Mouse (Mus musculus) hindbrain, embryonic 13.5 days (tissue): Measurements from ENCODE around the gene Ctxn2. TPM values are rescaled to one million over a fixed set of nuclear protein-coding genes. Genes with fewer than 3 reads are reported as not detected.
"Not testable (repeated sequence)": the region's sequence is repeated elsewhere in the genome, so short reads cannot be mapped to it uniquely, and the experiment has no call there.

Experiments used
- ATAC-seq: fragments of 200-750 bp; cut with Nextera tagmentation; 2 replicates; pipeline ENCODE4 v1.8.0; 2017; ENCODE audit warnings: moderate TSS enrichment; ENCODE audit not compliant: low FRiP score
- H3K27ac ChIP-seq: fragments of 300-500 bp; sonication (generic); 2 replicates; pipeline ENCODE4 v1.5.1; 2015; ENCODE audit warnings: inconsistent platforms, mild to moderate bottlenecking, moderate library complexity
- H3K27me3 ChIP-seq: fragments of 300-500 bp; sonication (generic); 2 replicates; pipeline ENCODE4 v1.6.1; 2015; ENCODE audit warnings: mild to moderate bottlenecking, inconsistent platforms
- H3K36me3 ChIP-seq: fragments of 300-500 bp; sonication (generic); 2 replicates; pipeline ENCODE4 v1.6.1; 2015; ENCODE audit warnings: mild to moderate bottlenecking, inconsistent platforms
- H3K4me1 ChIP-seq: fragments of 300-500 bp; sonication (generic); replicated peaks from 2 replicates; pipeline ENCODE4 v1.6.1; 2015; ENCODE audit warnings: inconsistent platforms
- H3K4me2 ChIP-seq: fragments of 300-500 bp; sonication (generic); 2 replicates; pipeline ENCODE4 v1.6.1; 2015; ENCODE audit warnings: inconsistent platforms, mild to moderate bottlenecking, moderate library complexity
- H3K4me3 ChIP-seq: fragments of 300-500 bp; sonication (generic); 2 replicates; pipeline ENCODE4 v1.5.1; 2015; ENCODE audit warnings: mild to moderate bottlenecking, inconsistent platforms
- H3K9ac ChIP-seq: fragments of 300-500 bp; sonication (generic); 2 replicates; pipeline ENCODE4 v1.6.1; 2015; ENCODE audit warnings: mild to moderate bottlenecking, inconsistent platforms
- H3K9me3 ChIP-seq: fragments of 300-500 bp; sonication (generic); 2 replicates; pipeline ENCODE4 v1.6.1; 2016; ENCODE audit warnings: inconsistent platforms
- WGBS: fragments of 180-500 bp; shearing (Covaris S2); methylation state at CpG from one replicate; pipeline ENCODE4 v1.1.7; 2015; 5-methylcytosine and 5-hydroxymethylcytosine counted together
- polyA plus RNA-seq: library from polyadenylated mRNA; unstranded; fragments of >200 nt; fragmentation: Nextera tagmentation; extraction: Ambion mirVana; gene quantifications from 2 replicates; pipeline ENCODE4 v1.2.1, GENCODE M21; 2015

Gene Ctxn2
- 5.0 and 5.4 TPM in 2 replicates for polyA plus RNA-seq

- H3K4me1 ChIP-seq: peaks cover 16% of the 10 kb centered on the region
- H3K27me3 ChIP-seq: no peaks in the 10 kb centered on the region
- peak within 1 kb of the TSS; percentile 49 for H3K4me3 ChIP-seq
- WGBS: under 1% methylated on average over 39 of the region's 39 CpGs
- H3K9me3 ChIP-seq: no peaks in the 10 kb centered on the region
- peak within 1 kb of the TSS; percentile 81 for H3K27ac ChIP-seq
- H3K36me3 ChIP-seq: no peaks in the 10 kb centered on the region
- peak within 1 kb of the TSS; percentile 74 for H3K4me2 ChIP-seq
- ATAC-seq: peak; percentile 81
- peak within 1 kb of the TSS; percentile 60 for H3K9ac ChIP-seq
Measured at GRCm38 (mm10) chr2:125135903-125136811, at the start of gene Ctxn2. Gene Ctxn2, plus strand, starts transcription at chr2:125136692.

- WGBS: 91% methylated on average over 7 of the region's 7 CpGs
- no peak for ATAC-seq
Measured at GRCm38 (mm10) chr2:125088757-125089156, 47.7 kb upstream of the Ctxn2 start.

GRCm38 (mm10) chr2:125092123-125092522 is 44.4 kb upstream of the Ctxn2 start:
- H3K27ac ChIP-seq, H3K4me3 ChIP-seq, H3K4me2 ChIP-seq, H3K27me3 ChIP-seq, H3K4me1 ChIP-seq, H3K9me3 ChIP-seq, ATAC-seq, H3K9ac ChIP-seq: not testable (repeated sequence)
- peaks cover 49% of the 10 kb centered on the region for H3K36me3 ChIP-seq
- 80% methylated on average over 3 of the region's 3 CpGs for WGBS

More at GRCm38 (mm10) chr2:125088757-125089156, 47.7 kb upstream of the Ctxn2 start:
- Histone ChIP-seq H3K27ac (no peak overlapping the region), H3K4me3 (no peak overlapping the region), H3K4me1 (no peaks in the 10 kb centered on the region), H3K27me3 (no peaks in the 10 kb centered on the region), H3K9me3 (no peaks in the 10 kb centered on the region), H3K36me3 (peaks cover 45% of the 10 kb centered on the region), H3K9ac (no peak overlapping the region), H3K4me2 (no peak overlapping the region)

- not testable (repeated sequence) for ATAC-seq, H3K4me1 ChIP-seq, H3K9me3 ChIP-seq, H3K9ac ChIP-seq, H3K27me3 ChIP-seq, H3K4me2 ChIP-seq, H3K4me3 ChIP-seq, H3K27ac ChIP-seq
- H3K36me3 ChIP-seq: peaks cover 55% of the 10 kb centered on the region
- 95% methylated on average over 13 of the region's 13 CpGs for WGBS
Measured at GRCm38 (mm10) chr2:125104491-125104890, 32.0 kb upstream of the Ctxn2 start.

GRCm38 (mm10) chr2:125106536-125106935 is 30.0 kb upstream of the Ctxn2 start:
- not testable (repeated sequence) for H3K4me2 ChIP-seq, H3K4me3 ChIP-seq, H3K9me3 ChIP-seq, ATAC-seq, H3K9ac ChIP-seq, H3K27ac ChIP-seq, H3K27me3 ChIP-seq, H3K4me1 ChIP-seq
- 86% methylated on average over 4 of the region's 4 CpGs for WGBS
- peaks cover 48% of the 10 kb centered on the region for H3K36me3 ChIP-seq

- no peak for ATAC-seq
- Histone ChIP-seq H3K4me2 (0 out of 2 replicates have a peak overlapping the region, but pooled peaks have one; percentile 17), H3K9me3 (no peaks in the 10 kb centered on the region), H3K9ac (no peak overlapping the region), H3K4me1 (peaks cover 33% of the 10 kb centered on the region), H3K4me3 (no peak overlapping the region), H3K27ac (no peak overlapping the region), H3K36me3 (peaks cover 7% of the 10 kb centered on the region; the same call in 1 of the 2 replicates), H3K27me3 (no peaks in the 10 kb centered on the region)
- WGBS: 70% methylated on average over 6 of the region's 6 CpGs
Measured at GRCm38 (mm10) chr2:125119381-125120110, 16.9 kb upstream of the Ctxn2 start.

GRCm38 (mm10) chr2:125122288-125122623 is 14.2 kb upstream of the Ctxn2 start:
- Histone ChIP-seq H3K4me2 (peak overlapping the region; percentile 80), H3K9me3 (no peaks in the 10 kb centered on the region), H3K9ac (peak overlapping the region; percentile 99), H3K36me3 (no peaks in the 10 kb centered on the region), H3K27ac (peak overlapping the region; percentile 98), H3K4me1 (peaks cover 33% of the 10 kb centered on the region), H3K27me3 (no peaks in the 10 kb centered on the region), H3K4me3 (peak overlapping the region; percentile 75)
- WGBS: 3% methylated on average over 4 of the region's 4 CpGs
- peak; percentile 50 for ATAC-seq

GRCm38 (mm10) chr2:125122624-125123476 is 13.6 kb upstream of the Ctxn2 start:
- peak overlapping the region; percentile 80 for H3K4me2 ChIP-seq
- peak overlapping the region; percentile 75 for H3K4me3 ChIP-seq
- H3K27me3 ChIP-seq: no peaks in the 10 kb centered on the region
- peaks cover 33% of the 10 kb centered on the region for H3K4me1 ChIP-seq
- no peaks in the 10 kb centered on the region for H3K36me3 ChIP-seq
- H3K9me3 ChIP-seq: no peaks in the 10 kb centered on the region
- peak overlapping the region; percentile 98 for H3K27ac ChIP-seq
- peak overlapping the region; percentile 99 for H3K9ac ChIP-seq
- ATAC-seq: peak; percentile 88
- under 1% methylated on average over 56 of the region's 59 CpGs for WGBS

- Histone ChIP-seq H3K36me3 (no peaks in the 10 kb centered on the region), H3K27me3 (no peaks in the 10 kb centered on the region), H3K4me1 (peaks cover 31% of the 10 kb centered on the region), H3K4me2 (peak within 1 kb of the TSS; percentile 80), H3K4me3 (peak within 1 kb of the TSS; percentile 75), H3K9ac (peak within 1 kb of the TSS; percentile 99), H3K9me3 (no peaks in the 10 kb centered on the region), H3K27ac (peak within 1 kb of the TSS; percentile 98)
- WGBS: under 1% methylated on average over 46 of the region's 48 CpGs
- ATAC-seq: peak; percentile 87
Measured at GRCm38 (mm10) chr2:125123477-125123852, 13.0 kb upstream of the Ctxn2 start, which contains the start of gene Myef2. Gene Myef2, minus strand, starts transcription at chr2:125123661.

- Histone ChIP-seq H3K4me3 (no peak overlapping the region), H3K36me3 (no peaks in the 10 kb centered on the region), H3K4me1 (peaks cover 14% of the 10 kb centered on the region), H3K9ac (no peak overlapping the region), H3K4me2 (no peak overlapping the region), H3K27me3 (no peaks in the 10 kb centered on the region), H3K9me3 (no peaks in the 10 kb centered on the region), H3K27ac (no peak overlapping the region)
- no peak for ATAC-seq
- 34% methylated on average over 4 of the region's 4 CpGs for WGBS
Measured at GRCm38 (mm10) chr2:125125824-125126223, 10.7 kb upstream of the Ctxn2 start.

- WGBS: 94% methylated on average over 3 of the region's 3 CpGs
- Histone ChIP-seq H3K9me3 (no peaks in the 10 kb centered on the region), H3K36me3 (no peaks in the 10 kb centered on the region), H3K9ac (no peak overlapping the region), H3K27ac (no peak overlapping the region), H3K4me2 (no peak overlapping the region), H3K4me1 (peaks cover 5% of the 10 kb centered on the region), H3K27me3 (no peaks in the 10 kb centered on the region), H3K4me3 (no peak overlapping the region)
- no peak for ATAC-seq
Measured at GRCm38 (mm10) chr2:125126792-125127191, 9.7 kb upstream of the Ctxn2 start.

GRCm38 (mm10) chr2:125134113-125134512 is 2.4 kb upstream of the Ctxn2 start:
- no peak overlapping the region for H3K27ac ChIP-seq
- H3K4me1 ChIP-seq: peaks cover 16% of the 10 kb centered on the region
- no peaks in the 10 kb centered on the region for H3K27me3 ChIP-seq
- H3K4me3 ChIP-seq: no peak overlapping the region
- no peaks in the 10 kb centered on the region for H3K36me3 ChIP-seq
- 25% methylated on average over 4 of the region's 4 CpGs for WGBS
- H3K4me2 ChIP-seq: no peak overlapping the region
- ATAC-seq: no peak
- H3K9ac ChIP-seq: no peak overlapping the region
- no peaks in the 10 kb centered on the region for H3K9me3 ChIP-seq
